Mouse (Mus musculus) kidney, postnatal 36 days (tissue): ENCODE measurements at regions not wholly inside any gene's neighbourhood (a gene's known extent, or its start where the extent isn't known, plus 50 kb on each side); places are given as distances from the start of the nearest gene placed in this dataset.
"Not testable (repeated sequence)": the region's sequence is repeated elsewhere in the genome, so short reads cannot be mapped to it uniquely, and the experiment has no call there.

Experiments
- DNase-seq, 2 experiments: peaks; one replicate each; pipeline ENCODE4 v3.0.0; 2021 to 2022; ENCODE audit warnings: mixed read lengths in 2 of 2

DNA sequence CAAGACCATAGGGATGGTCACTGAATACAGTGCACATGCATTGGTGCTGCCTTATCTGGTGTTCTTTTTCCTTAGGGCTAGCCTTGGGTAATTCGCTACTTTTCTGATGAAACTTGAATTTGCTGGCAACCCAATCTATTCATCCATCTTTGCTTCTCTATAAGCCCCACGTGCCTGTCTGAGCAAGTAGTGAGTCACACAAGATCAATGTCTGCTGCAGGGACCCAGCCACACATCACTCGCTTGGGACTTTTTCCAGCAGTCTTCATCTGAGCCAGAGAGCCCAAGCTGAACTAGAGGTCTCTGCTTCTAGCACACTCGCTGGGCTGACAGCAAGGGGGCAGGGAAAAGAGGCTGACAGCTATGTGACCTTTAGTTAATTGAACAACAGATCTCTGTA is 464.3 kb upstream of the Nmur2 start:
- no peak for DNase-seq

DNA sequence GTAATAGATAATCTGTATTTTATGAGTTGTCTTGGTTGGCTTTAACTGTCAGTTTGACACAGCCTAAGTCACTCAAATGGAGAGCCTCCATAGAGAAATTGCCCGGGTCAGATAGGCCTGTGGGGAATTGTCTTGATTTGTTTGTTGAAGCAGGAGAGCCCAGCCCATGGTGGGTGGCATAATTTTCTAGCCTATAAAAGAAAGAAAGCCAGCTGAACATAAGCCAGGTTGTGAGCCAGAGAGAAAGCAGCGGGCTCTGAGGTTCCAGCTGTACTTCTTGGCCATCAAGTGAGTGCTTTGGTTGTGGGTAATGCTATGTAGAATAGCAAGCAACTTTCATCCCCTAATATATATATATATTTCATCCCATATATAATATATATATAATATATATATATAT is 474.1 kb upstream of the Nmur2 start:
- DNase-seq: no peak

- no peak for DNase-seq
Observed at GRCm38 (mm10) chr11:56518486-56518885, 477.7 kb upstream of the Nmur2 start.

DNA sequence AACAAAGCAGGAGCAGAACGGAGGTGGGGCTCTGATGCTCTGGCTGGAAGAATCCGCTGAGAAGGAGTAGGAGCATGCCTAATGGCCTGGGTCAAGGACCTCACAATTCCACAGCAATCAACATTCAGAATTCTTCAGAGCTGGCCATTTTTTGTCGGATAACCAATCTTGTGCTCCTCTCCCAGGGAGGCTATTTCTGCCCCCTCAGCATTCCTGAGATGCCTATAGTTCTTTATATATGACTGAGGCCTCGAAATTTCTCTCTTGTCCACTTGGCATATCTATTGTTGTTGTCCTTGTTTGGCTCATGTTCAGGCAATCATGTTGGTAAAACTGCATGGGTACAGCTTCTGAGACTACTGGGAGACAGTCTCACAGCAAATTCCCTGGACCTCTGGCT is 460.5 kb upstream of the Gria1 start:
- DNase-seq: no peak

- DNase-seq: peak in 1 of 2 experiments; percentile 16
Observed at GRCm38 (mm10) chr11:56556332-56556731, 454.9 kb upstream of the Gria1 start.

DNA sequence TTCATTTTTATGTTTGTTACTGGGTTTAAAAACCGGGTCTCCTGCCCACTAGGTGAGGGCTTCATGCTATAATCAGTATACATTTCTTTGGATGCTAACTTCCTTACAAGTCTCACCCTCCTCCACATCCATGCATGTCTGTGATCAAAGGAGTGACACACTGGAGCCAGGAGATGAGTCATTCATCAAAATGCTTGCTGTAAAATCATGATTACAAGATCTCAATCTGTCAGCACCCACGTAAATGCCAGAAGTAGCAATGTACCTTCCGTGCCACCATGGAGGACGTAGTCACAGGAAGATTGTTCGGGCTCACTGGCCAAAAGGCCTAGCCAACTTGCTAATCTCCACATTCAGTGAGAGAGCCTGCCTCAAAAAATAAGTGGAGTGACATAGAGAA is 431.2 kb upstream of the Gria1 start:
- no peak for DNase-seq

DNA sequence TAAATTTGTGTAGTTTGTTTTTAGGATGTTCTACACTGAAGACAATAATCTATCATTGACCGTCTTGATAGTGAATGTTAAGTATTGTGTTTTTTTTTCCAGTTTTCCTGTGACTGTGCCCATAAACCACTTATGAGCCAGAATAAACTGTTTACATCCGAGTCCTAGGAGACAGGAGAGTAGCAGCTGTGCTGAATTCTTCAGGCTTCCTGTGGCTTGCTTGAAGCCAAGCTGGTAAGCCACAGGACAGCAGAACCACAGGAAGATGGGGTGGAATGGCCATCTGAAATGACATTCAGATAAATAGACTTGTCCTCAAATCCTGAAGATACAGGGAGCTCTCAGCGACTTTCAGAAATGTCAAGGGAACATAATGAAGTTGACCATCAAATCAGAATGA is 428.1 kb upstream of the Gria1 start:
- no peak for DNase-seq

DNA sequence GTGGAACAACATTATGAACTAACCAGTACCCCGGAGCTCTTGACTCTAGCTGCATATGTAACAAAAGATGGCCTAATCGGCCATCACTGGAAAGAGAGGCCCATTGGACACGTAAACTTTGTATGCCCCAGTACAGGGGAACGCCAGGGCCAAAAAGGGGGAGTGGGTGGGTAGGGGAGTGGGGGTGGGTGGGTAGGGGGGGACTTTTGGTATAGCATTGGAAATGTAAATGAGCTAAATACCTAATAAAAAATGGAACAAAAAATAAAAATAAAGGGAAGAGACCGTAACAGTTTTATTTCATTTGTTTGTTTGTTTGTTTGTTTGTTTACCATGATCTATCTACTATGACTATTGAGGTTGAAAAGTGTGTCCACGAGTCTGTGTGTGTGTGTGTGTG is 417.8 kb upstream of the Gria1 start:
- not testable (repeated sequence) for DNase-seq

- peak; percentile 1 to 6 for DNase-seq
Observed at GRCm38 (mm10) chr11:56603742-56604141, 407.4 kb upstream of the Gria1 start.

DNA sequence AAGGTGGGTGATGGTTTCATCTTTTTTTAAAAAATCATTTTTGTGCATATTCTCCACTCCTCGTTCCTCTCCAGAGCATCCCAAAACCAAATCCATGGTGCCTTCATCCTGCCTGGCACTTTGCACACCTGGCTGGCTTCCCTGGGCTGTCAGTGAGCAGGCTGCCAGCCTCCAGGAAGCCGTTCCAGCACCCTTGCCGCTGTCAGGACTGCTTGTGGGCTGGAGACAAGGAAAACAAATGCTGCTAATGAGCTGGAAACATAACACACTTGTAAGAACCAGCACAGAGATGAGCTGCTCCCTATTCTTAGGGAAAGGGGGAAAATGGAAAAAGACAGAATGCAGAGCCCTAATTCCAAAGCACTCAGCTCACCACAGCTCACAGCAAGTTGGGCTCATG is 383.5 kb upstream of the Gria1 start:
- DNase-seq: no peak

DNA sequence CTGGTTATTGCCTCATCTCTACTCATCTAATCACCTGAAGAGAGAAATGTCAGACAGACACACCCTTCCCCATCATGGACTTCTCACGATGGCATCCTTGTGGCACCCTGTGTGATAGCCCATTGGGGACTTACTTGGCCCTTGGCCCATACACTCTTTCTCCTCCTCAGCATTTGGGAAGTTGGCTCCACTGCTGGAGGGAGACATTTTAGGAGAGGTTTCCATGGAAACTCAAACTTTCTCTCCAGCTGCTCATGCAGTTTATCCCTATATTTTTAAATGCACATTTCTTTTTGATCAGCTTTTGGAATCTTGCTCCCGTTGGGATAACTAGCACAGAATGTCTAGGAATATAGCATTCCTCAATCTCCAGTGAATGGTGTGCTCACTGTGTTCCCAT is 377.7 kb upstream of the Gria1 start:
- DNase-seq: no peak

DNA sequence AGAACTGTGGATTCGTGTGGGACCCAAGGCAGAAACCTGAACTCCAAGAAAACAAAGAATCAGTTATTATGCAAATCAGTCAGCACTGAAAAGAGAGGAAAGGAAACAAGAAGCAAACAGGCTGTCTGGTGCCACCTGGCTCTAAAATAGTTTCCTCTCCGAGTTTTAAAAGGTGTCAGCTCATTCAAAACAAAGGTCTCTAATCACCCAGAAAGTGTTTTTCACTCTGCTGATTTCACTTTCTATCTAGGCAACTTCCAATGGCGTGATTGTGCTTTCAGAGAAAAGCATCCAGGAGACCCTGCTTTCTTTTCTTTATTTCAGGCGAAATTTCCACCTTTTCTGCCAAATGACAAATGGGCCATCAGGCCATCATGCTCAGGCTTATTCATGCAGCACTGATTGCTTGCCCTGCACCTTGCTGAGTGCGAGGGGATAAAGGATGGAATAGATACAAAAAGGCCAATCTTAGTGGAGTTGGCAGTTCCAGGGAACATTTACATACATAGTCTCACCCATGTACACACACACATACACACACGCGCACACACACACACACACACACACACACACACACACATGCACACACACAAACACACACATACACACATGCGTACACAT is 374.5 kb upstream of the Gria1 start:
- DNase-seq: no peak

DNA sequence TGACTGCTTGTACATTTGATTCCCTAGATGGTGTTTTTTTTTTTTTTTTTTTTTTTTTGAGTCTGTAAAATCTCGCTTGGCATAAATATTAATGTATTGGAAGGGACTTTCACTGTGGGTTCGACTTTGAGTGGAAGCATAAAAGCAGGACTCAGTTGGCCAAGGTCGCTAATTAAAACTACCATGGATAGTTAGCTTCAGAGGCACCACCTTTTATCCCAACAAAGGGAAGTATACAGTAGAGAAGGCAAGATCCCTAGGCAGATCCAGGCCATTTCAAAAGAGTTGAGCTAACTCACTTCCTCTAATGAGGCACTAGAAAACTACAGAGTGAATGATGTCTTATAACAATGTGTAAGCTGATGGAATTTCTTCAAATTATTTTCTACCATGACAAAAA is 369.5 kb upstream of the Gria1 start:
- no peak for DNase-seq
